Mouse (Mus musculus) megakaryocyte-erythroid progenitor cell, adult 5-6 weeks (primary cell): ENCODE data around the gene Dcaf1. TPM values are rescaled to one million over a fixed set of nuclear protein-coding genes. Genes with fewer than 3 reads are reported as not detected.

Source experiments
- ATAC-seq: replicated peaks from 2 replicates; pipeline ENCODE4 v1.8.0; 2016; ENCODE audit warnings: mild to moderate bottlenecking, inconsistent platforms; ENCODE audit not compliant: severe bottlenecking, poor library complexity, low FRiP score, low TSS enrichment
- total RNA-seq, 2 experiments: library from RNA; stranded (forward) in 1 of 2; stranded (reverse) in 1 of 2; fragments of 200-1000, 215-1000 nt in 1 of 2; fragments of >200 nt in 1 of 2; fragmentation: Nextera tagmentation in 1 of 2; gene quantifications; 2 replicates each; pipeline ENCODE4 v1.2.3; 2014 to 2017

Gene Dcaf1
- total RNA-seq, 2 experiments from 2014 or later = 65.4 to 135 TPM

- no peak for ATAC-seq
These were observed 52.5 kb downstream of the Dcaf1 start for GRCm38 (mm10) chr9:106874216-106874615.

- ATAC-seq = no peak
These were observed 55.0 kb downstream of the Dcaf1 start for GRCm38 (mm10) chr9:106876666-106877065.

- no peak for ATAC-seq
These were observed 57.8 kb downstream of the Dcaf1 start for GRCm38 (mm10) chr9:106879471-106879870.

- no peak for ATAC-seq
These were observed 59.5 kb downstream of the Dcaf1 start for GRCm38 (mm10) chr9:106881071-106881755.

GRCm38 (mm10) chr9:106882176-106882575 lies 60.5 kb downstream of the Dcaf1 start:
- ATAC-seq = no peak

GRCm38 (mm10) chr9:106883085-106883484 lies 61.4 kb downstream of the Dcaf1 start:
- ATAC-seq = no peak

- no peak for ATAC-seq
These were observed 62.6 kb downstream of the Dcaf1 start for GRCm38 (mm10) chr9:106884306-106884705.

- ATAC-seq = no peak
These were observed 63.6 kb downstream of the Dcaf1 start for GRCm38 (mm10) chr9:106884996-106885900.

GRCm38 (mm10) chr9:106885901-106886731 lies 64.4 kb downstream of the Dcaf1 start:
- ATAC-seq = no peak; the same call in 1 of the 2 replicates

- peak; percentile 67 for ATAC-seq
These were observed 65.4 kb downstream of the Dcaf1 start, which contains the start of gene Rbm15b for GRCm38 (mm10) chr9:106886828-106887702. TSS of gene Rbm15b (minus strand) at chr9:106887428.

GRCm38 (mm10) chr9:106888346-106888745 lies 66.7 kb downstream of the Dcaf1 start:
- ATAC-seq = no peak

- ATAC-seq = no peak
These were observed 67.6 kb downstream of the Dcaf1 start for GRCm38 (mm10) chr9:106889321-106889720.

- ATAC-seq = no peak
These were observed 69.0 kb downstream of the Dcaf1 start for GRCm38 (mm10) chr9:106890496-106891240.

GRCm38 (mm10) chr9:106891341-106891741 lies 69.7 kb downstream of the Dcaf1 start:
- no peak for ATAC-seq

GRCm38 (mm10) chr9:106891829-106892551 lies 70.3 kb downstream of the Dcaf1 start, which contains the start of gene Manf:
TSS of gene Manf (minus strand) at chr9:106891979.
- ATAC-seq = peak; percentile 93

- ATAC-seq = no peak
These were observed 70.8 kb downstream of the Dcaf1 start for GRCm38 (mm10) chr9:106892552-106892875.

- ATAC-seq = no peak
These were observed 71.7 kb downstream of the Dcaf1 start for GRCm38 (mm10) chr9:106893327-106893726.
